Mouse (Mus musculus): Measurements from ENCODE around the gene Inpp5f. TPM values are rescaled to one million over a fixed set of nuclear protein-coding genes. Genes with fewer than 3 reads are reported as not detected.
A peak's percentile ranks its signal among the peaks of the same experiment; 100 is the strongest.

The Inpp5f gene
- total and polyA plus RNA-seq, 3 experiments: 9.5 to 14.3 TPM; not detected in 1

DNA sequence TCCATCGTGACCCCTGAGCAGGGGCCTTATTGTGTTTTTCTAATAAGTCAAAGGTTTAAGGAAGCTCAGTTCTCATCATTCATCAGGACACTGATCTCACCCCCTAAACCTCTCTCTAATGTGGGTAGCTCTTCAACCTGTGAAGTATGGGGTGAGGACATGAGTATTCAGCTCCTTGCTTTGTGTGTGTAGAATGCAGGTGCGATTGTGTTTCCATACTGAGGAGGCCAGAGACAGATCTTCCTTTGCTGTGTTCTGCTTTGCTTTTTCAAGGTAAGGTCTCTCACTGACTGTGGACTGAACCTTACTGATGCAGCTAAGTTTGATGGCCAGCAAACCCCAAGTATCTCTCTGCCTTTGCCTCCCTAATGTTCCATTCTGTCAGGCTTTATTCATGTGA, 14.9 kb upstream of the Inpp5f start (continued):
- TF ChIP-seq USF1 (IDR thresholded peaks at IDR 0.05; ENCODE audit: low read depth, low read length): no peak

- no peaks in the 10 kb centered on the region for H3K9me3 ChIP-seq (replicated peaks; ENCODE audit: insufficient read depth, low read length)
- H3K4me3 ChIP-seq (ENCODE audit: control insufficient read depth in 1 of 2, insufficient read depth in 1 of 2, low read depth in 2 of 2, low read length in 2 of 2): no peak overlapping the region
- no peak overlapping the region for H3K9ac ChIP-seq (ENCODE audit: control insufficient read depth, low read depth, low read length, poor library complexity, severe bottlenecking)
- no peaks in the 10 kb centered on the region for H3K4me1 ChIP-seq (ENCODE audit: control insufficient read depth in 1 of 2, insufficient read depth in 2 of 2, low read length in 2 of 2)
- H3K27me3 ChIP-seq (ENCODE audit: control insufficient read depth in 1 of 2, insufficient read depth in 2 of 2, low read length in 2 of 2): no peaks in the 10 kb centered on the region
- H3K79me2 ChIP-seq (ENCODE audit: control insufficient read depth, insufficient read depth, low read length, poor library complexity): peaks cover under 1% of the 10 kb centered on the region; the same call in 1 of the 2 replicates
- DNase-seq (ENCODE audit: low read depth, low spot score): peak; percentile 54
- TF ChIP-seq RCOR1 (IDR thresholded peaks at IDR 0.05; ENCODE audit: low read depth, low read length) (0 out of 2 replicates have a peak, but pooled peaks have one; percentile 17), ZKSCAN1 (IDR thresholded peaks at IDR 0.05; ENCODE audit: low read depth, low read length) (no peak), E2F4 (IDR thresholded peaks at IDR 0.05; ENCODE audit: borderline replicate concordance, low read depth, low read length) (no peak), ZMIZ1 (IDR thresholded peaks at IDR 0.05; ENCODE audit: low read depth, low read length) (peak; percentile 54), POLR2AphosphoS2 (IDR thresholded peaks at IDR 0.05; ENCODE audit: low read length) (peak; percentile 28), CHD2 (IDR thresholded peaks at IDR 0.05; ENCODE audit: low read length) (peak; percentile 8; the same call in 1 of the 2 replicates), POLR2A (IDR thresholded peaks at IDR 0.05; ENCODE audit: control insufficient read depth in 1 of 2, insufficient read depth in 1 of 2, low read depth in 1 of 2, low read length in 2 of 2, poor library complexity in 1 of 2) (peak in 1 of 2 experiments; percentile 39; a peak in 1 of 4 replicates), MYB (IDR thresholded peaks at IDR 0.05; ENCODE audit: low read depth, low read length) (0 out of 2 replicates have a peak, but pooled peaks have one; percentile 15)
- H3K36me3 ChIP-seq (ENCODE audit: control insufficient read depth in 1 of 2, insufficient read depth in 2 of 2, low read length in 2 of 2): peaks cover 0 to 23% of the 10 kb centered on the region in 2 experiments; a peak in 3 of 4 replicates
- H3K27ac ChIP-seq (ENCODE audit: control insufficient read depth, low read depth, low read length): no peak overlapping the region
Observed at GRCm38 (mm10) chr7:128599072-128599471, 12.1 kb upstream of the Inpp5f start.

- peaks cover 0 to 23% of the 10 kb centered on the region in 2 experiments; a peak in 3 of 4 replicates for H3K36me3 ChIP-seq (ENCODE audit: control insufficient read depth in 1 of 2, insufficient read depth in 2 of 2, low read length in 2 of 2)
- DNase-seq (ENCODE audit: low read depth, low spot score): peak; percentile 51
- no peak overlapping the region for H3K27ac ChIP-seq (ENCODE audit: control insufficient read depth, low read depth, low read length)
- H3K4me1 ChIP-seq (ENCODE audit: control insufficient read depth in 1 of 2, insufficient read depth in 2 of 2, low read length in 2 of 2): no peaks in the 10 kb centered on the region
- no peak for TF ChIP-seq SMC3 (IDR thresholded peaks at IDR 0.05; ENCODE audit: low read depth, low read length)
- no peak for TF ChIP-seq RAD21 (IDR thresholded peaks at IDR 0.05; ENCODE audit: low read depth, low read length)
- TF ChIP-seq MAZ (IDR thresholded peaks at IDR 0.05; ENCODE audit: low read depth, low read length): no peak
- peak in 1 of 2 experiments; percentile 24; a peak in 1 of 4 replicates for TF ChIP-seq POLR2A (IDR thresholded peaks at IDR 0.05; ENCODE audit: control insufficient read depth in 1 of 2, insufficient read depth in 1 of 2, low read depth in 1 of 2, low read length in 2 of 2, poor library complexity in 1 of 2)
- peak; percentile 26; the same call in 1 of the 2 replicates for TF ChIP-seq POLR2AphosphoS5 (IDR thresholded peaks at IDR 0.05; ENCODE audit: borderline replicate concordance, low read depth, low read length)
- TF ChIP-seq TBP (IDR thresholded peaks at IDR 0.05; ENCODE audit: low read depth, low read length): no peak
- TF ChIP-seq NELFE (IDR thresholded peaks at IDR 0.05; ENCODE audit: low read depth, low read length): no peak
- TF ChIP-seq USF2 (IDR thresholded peaks at IDR 0.05; ENCODE audit: borderline replicate concordance in 1 of 2, insufficient read depth in 1 of 2, low read depth in 1 of 2, low read length in 2 of 2): no peak
- H3K27me3 ChIP-seq (ENCODE audit: control insufficient read depth in 1 of 2, insufficient read depth in 2 of 2, low read length in 2 of 2): no peaks in the 10 kb centered on the region
- no peak overlapping the region for H3K4me3 ChIP-seq (ENCODE audit: control insufficient read depth in 1 of 2, insufficient read depth in 1 of 2, low read depth in 2 of 2, low read length in 2 of 2)
- no peak overlapping the region for H3K9ac ChIP-seq (ENCODE audit: control insufficient read depth, low read depth, low read length, poor library complexity, severe bottlenecking)
- no peaks in the 10 kb centered on the region for H3K9me3 ChIP-seq (replicated peaks; ENCODE audit: insufficient read depth, low read length)
- H3K79me2 ChIP-seq (ENCODE audit: control insufficient read depth, insufficient read depth, low read length, poor library complexity): peaks cover 4% of the 10 kb centered on the region; the same call in 1 of the 2 replicates
Observed at GRCm38 (mm10) chr7:128601826-128602225, 9.3 kb upstream of the Inpp5f start.
